Mouse (Mus musculus): ENCODE measurements around the gene Gm49342. TPM values are rescaled to one million over a fixed set of nuclear protein-coding genes. Genes with fewer than 3 reads are reported as not detected.

Gm49342 gene
- total RNA-seq (2023) = 20.5 TPM

DNA sequence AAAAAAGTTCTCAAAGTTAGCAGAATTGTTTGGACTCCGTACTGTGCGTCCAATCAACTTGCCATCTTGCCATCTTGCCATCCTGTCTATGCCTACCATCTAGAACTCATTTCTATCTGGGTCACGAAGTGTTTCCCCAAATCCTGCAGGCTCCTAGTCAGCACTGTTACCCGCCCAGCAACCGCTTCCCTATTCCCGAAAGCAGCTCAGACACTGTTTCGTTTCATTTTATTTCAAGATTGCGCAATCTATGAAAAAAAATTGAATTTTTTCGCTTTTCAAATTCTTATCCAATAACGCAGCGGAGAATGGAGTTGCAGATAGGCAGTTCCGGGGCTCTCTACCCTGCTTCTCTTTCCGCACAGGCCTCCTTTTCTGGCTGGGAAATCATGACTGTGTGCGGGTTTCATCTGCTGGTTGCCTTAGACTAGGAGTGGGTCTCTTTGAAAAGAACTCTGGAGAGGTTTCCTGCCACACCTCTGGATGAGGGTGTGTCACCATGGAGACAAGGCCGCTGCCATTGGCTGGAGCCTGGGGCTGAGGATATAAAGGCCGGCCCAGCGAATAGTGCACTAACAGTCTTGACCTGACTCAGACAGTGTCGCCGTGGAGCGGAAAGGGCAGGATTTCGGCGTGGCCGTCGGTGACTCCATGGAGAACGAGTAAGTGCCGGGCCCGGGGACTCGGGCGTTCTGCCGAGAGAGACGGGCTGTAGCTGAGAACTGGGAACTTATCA lies at the start of gene Gm49342:
Gene Gm49342, plus strand, starts transcription at position 586 of the 736 bp plus-strand sequence.

DNA sequence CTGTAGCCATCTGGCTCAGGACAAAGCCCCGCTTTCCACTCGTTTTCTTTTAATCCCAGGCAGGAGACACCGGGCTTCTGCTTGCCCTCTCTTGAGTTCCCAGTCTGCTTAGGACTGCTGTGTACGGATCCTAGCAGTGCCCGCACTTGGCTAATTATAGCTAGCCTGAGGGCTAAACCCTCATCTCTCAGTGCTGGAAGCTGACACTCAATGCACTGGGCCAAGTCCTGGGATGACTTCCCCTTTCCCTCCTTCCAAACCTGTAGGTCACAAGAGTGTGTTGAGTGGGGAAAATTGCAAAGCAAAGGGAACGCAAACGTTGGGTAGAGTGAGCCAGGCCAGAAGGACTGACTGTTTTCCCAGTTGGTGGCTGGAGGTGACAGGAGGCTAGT lies 46.9 kb upstream of the Gm49342 start, which contains the start of gene Klhl33:
Gene Klhl33, minus strand, starts transcription at position 134 of the 392 bp plus-strand sequence.

DNA sequence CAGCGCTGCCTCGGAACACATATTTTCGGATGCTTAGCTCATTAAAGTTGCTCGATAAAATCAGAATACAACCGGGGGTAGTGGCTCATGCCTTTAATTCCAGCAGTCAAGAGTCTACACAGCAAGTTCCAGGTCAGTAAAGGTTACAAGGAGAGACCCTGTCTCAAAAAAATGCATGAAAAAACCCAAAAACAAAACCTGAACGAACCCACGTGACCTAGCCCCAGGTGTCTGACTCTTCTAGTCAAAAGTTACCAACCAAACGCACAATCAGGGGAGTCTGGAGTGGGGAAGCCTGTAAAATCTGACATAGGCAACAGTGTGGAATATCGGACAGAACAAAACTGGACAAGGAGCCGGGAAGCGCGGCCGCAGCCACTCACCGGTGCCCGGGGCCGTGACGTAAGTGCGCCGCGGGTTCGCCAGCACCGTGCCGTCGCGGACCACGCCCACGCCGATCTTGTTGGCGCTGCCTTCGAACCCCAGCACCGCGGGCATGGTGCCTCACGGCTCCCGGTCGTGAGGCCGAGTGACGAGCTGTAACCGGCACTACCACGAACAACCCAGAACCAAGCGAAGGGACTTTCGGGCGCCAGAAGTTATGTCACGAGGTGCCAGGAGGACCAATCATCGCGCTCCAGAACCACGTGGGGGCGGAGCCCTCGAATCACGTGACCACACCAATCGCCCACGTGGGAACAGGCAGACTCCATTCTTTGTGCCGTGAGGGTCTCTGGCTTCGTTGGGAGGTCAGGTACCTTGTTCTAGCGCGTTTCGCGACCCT lies 19.8 kb upstream of the Gm49342 start, which contains the start of the genes Osgep and Apex1:
Gene Osgep, minus strand, starts transcription at position 613 of the 784 bp plus-strand sequence.
Gene Apex1, plus strand, starts transcription at position 688 of the 784 bp plus-strand sequence.

DNA sequence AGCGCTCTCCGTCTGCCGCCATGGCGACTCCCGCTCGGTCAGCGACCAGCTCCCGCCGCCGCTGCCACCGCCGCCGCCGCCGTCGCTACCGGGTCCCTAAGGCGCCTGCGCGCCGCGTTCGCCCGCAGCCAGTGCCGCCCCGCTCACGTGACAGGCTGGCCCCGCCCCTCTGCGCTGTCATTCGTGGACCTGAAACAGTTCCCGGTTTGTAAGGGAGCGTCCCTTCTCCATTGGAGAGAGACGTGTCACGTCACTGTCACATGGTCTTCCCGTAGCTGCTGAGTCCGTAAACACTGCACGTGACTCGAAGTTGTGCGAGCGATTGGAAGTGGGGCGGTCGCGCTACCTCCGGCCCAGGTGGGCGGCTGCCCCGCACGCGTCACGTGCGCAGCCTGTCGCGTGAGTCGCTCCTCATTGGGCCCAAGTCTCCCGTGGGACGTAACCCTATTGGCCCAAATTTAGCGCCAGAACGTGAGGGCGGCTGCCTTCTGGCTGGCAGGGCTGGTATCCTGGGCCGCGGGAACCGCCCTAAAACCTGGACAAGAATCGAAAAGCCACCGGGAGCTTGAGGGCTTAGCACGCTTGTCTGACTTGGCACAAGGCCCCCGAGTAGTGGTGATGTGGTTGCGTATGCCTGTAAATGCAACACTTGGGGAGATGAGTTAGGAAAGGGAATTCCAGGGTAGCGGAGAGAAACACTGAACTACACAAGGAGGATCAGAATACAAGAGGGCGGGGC lies 13.4 kb upstream of the Gm49342 start, which contains the start of the genes Pip4p1 and Pnp:
Gene Pip4p1, minus strand, starts transcription at position 103 of the 739 bp plus-strand sequence.
Gene Pnp, plus strand, starts transcription at position 329 of the 739 bp plus-strand sequence.

DNA sequence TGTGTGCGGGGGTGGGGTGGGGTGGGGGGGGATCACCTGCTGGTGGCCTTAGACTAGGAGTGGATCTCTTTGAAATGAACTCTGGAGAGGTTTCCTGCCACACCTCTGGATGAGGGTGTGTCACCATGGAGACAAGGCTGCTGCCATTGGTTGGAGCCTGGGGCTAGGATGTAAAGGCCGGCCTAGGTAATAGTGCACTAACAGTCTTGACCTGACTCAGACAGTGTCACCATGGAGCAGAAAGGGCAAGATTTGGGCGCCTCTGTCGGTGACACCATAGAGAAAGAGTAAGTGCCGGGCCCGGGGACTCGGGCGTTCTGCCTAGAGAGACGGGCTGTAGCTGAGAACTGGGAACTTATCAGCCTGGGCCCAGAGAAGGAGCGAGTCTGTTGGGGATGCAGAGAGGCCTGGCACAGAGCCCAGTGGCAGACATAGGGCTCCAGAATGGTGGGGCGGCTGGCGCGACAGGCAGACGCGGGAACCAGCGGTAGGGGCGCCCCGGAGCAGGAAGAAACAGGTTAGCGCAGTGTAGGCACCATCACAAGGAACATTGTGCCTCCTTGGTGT lies 11.7 kb downstream of the Gm49342 start, which contains the start of gene Pnp2:
Gene Pnp2, plus strand, starts transcription at position 51 of the 567 bp plus-strand sequence.

DNA sequence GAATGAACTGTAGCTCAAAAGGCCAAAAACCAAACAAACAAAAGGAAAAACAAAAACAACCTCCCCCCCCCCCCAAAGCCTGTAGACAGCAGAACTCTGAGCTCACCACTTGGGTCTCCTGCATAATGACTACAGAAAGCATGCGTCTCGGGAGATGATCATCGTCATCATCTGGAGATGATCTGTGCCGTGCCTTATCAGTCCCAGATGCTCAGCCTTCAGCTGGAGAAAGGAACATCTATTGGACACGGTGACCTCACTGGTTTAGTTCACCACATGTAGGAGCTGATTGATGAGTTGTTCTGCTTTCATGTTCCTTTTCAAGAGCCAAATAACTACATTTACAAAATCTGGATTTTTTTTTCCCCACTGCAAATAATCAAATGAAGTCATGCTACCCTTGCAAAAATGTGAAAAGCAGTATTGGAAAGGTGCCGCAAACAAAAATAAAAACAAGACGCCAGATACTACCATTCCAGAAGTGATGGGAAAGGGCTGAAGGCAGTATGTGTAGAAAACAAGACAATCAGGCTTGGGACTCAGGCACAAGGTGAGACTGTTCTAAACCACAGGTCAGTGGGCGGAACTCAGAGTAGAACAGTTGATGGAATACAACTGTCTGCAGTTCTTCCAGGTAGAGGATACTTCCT lies 63.0 kb downstream of the Gm49342 start, which contains the start of gene Rnase10:
Gene Rnase10, plus strand, starts transcription at position 600 of the 650 bp plus-strand sequence.

Other genes with a start within 250 kb of the Gm49342 start
- not detected for gene Olfr748, start 237.1 kb upstream of the Gm49342 start, total RNA-seq (2023)
- gene Olfr749, start 199.4 kb upstream of the Gm49342 start, total RNA-seq (2023) = not detected
- gene Ttc5, start 159.0 kb upstream of the Gm49342 start, total RNA-seq (2023) = 79.6 TPM
- gene Ccnb1ip1, start 136.8 kb upstream of the Gm49342 start, total RNA-seq (2023) = not detected
- 44.2 TPM for gene Parp2, start 136.7 kb upstream of the Gm49342 start, total RNA-seq (2023)
- 34.1 TPM for gene Tep1, start 74.0 kb upstream of the Gm49342 start, total RNA-seq (2023)
- not detected for gene Klhl33, start 47.0 kb upstream of the Gm49342 start, total RNA-seq (2023)
- gene Osgep, start 19.6 kb upstream of the Gm49342 start, total RNA-seq (2023) = 40.7 TPM
- gene Apex1, start 19.5 kb upstream of the Gm49342 start, total RNA-seq (2023) = 49.0 TPM
- gene Pip4p1, start 13.7 kb upstream of the Gm49342 start, total RNA-seq (2023) = 104 TPM
- 18.1 TPM for gene Pnp, start 13.4 kb upstream of the Gm49342 start, total RNA-seq (2023)
- 1.0 TPM for gene Pnp2, start 11.5 kb downstream of the Gm49342 start, total RNA-seq (2023)
- not detected for gene Rnase10, start 63.2 kb downstream of the Gm49342 start, total RNA-seq (2023)
- not detected for gene Rnase9, start 97.4 kb downstream of the Gm49342 start, total RNA-seq (2023)
- gene Rnase11, start 105.6 kb downstream of the Gm49342 start, total RNA-seq (2023) = not detected
- gene Rnase12, start 113.1 kb downstream of the Gm49342 start, total RNA-seq (2023) = not detected
- not detected for gene Olfr750, start 129.9 kb downstream of the Gm49342 start, total RNA-seq (2023)
- gene Rnase4, start 146.6 kb downstream of the Gm49342 start, total RNA-seq (2023) = 2.4 TPM
- gene Ang, start 146.6 kb downstream of the Gm49342 start, total RNA-seq (2023) = 2.6 TPM
- gene Eddm3b, start 169.9 kb downstream of the Gm49342 start, total RNA-seq (2023) = not detected
- gene Rnase6, start 179.4 kb downstream of the Gm49342 start, total RNA-seq (2023) = 3.4 TPM
- gene Rnase1, start 202.3 kb downstream of the Gm49342 start, total RNA-seq (2023) = not detected
- gene Rnase2b, start 217.7 kb downstream of the Gm49342 start, total RNA-seq (2023) = not detected